Mouse (Mus musculus): ENCODE results near the gene Terb1.

GRCm38 (mm10) chr8:104411972-104412371 is 97.7 kb downstream of the Terb1 start:
- TF ChIP-seq POLR2A (IDR thresholded peaks at IDR 0.05; ENCODE audit: low read depth, low read length) (no peak), CTCF (conservative IDR thresholded peaks at IDR 0.05; ENCODE audit: insufficient read depth, insufficient read length, low read depth, low read length) (no peak)

All from kidney, adult 2 months (tissue).